26 mouse cellular contexts compared by ENCODE assay signal in the genomic region with DNA sequence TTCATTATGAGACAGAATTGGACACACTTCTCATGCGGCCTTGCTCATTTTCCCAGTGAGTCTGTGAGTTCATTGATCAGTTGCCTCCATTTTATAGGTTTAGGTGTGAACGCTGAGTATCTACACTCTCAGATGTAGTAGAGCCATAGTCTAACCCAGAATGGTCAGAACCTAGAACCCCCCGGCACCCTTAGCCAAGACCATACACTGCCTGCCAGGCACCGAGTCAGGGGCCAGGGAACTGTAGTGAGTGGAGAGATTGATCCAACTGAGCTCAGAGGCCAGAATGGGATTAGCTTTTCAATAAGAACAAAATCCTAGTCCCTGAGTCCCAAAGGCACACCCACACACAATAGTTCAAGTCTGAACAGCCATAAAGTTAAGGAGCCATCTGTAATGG.
A peak's percentile ranks its signal among the peaks of the same experiment; 100 is the strongest.
DNase-seq lines count a peak whose midpoint lies in the region; ATAC-seq and TF ChIP-seq lines count a peak whose summit lies in the region.
"Had no signal": no experiment of that assay in that cellular context is flagged by ENCODE, and none has a peak within 500 bp of the region (broad histone marks: within the 10 kb centered on the region; RNA-seq: fewer than 3 reads in every experiment).

No protein-coding gene starts in this region.

- 0 out of 2 replicates have a peak, but pooled peaks cover 5% of the 10 kb centered on the region for H3K36me3 ChIP-seq in kidney, embryonic 16.5 days (ENCODE audit: insufficient read depth, low read length)
- no peaks in the 10 kb centered on the region for H3K36me3 ChIP-seq in limb, embryonic 15.5 days
- no peaks in the 10 kb centered on the region for H3K36me3 ChIP-seq in forebrain, embryonic 11.5 days (ENCODE audit: control insufficient read depth, insufficient read depth, low read length)
- H3K36me3 ChIP-seq: embryonic facial prominence, embryonic 15.5 days; heart, embryonic 15.5 days; hindbrain, embryonic 13.5 days; liver, embryonic 12.5 days; midbrain, embryonic 13.5 days had no signal

- peak; percentile 19 for DNase-seq in gastrocnemius, postnatal 14 days
- no peak for DNase-seq in gastrocnemius, postnatal 10 days
- DNase-seq in kidney, adult 11 months = no peak
- DNase-seq in cerebellum, adult 9-10 months = no peak
- no peak for DNase-seq in forebrain, embryonic 11.5 days (ENCODE audit: low spot score)
- DNase-seq: adrenal gland, adult 2 months; cerebellum, adult 8-10 months; cerebellum, postnatal 36 days; left cerebral cortex, postnatal 4 days; liver, postnatal 0 days; right cerebral cortex, postnatal 25 days; spleen, adult 18-20 months had no signal

- intact Hi-C loops in gastrocnemius, postnatal 14 days (cut with DNase I; ENCODE audit: low total_unique reads) = no loop called here

- no peak overlapping the region for H3K4me3 ChIP-seq in kidney, embryonic 16.5 days (ENCODE audit: low read length)
- no peak overlapping the region for H3K4me3 ChIP-seq in embryonic fibroblast, embryonic 13.5 days (ENCODE audit: insufficient read depth, low read length)
- no peak overlapping the region for H3K4me3 ChIP-seq in limb, embryonic 15.5 days
- H3K4me3 ChIP-seq in forebrain, embryonic 11.5 days (ENCODE audit: low read depth, low read length) = no peak overlapping the region
- H3K4me3 ChIP-seq: embryonic facial prominence, embryonic 15.5 days; heart, embryonic 15.5 days; hindbrain, embryonic 13.5 days; layer of hippocampus, adult 2 months; liver, embryonic 12.5 days; midbrain, embryonic 13.5 days had no signal

- H3K4me1 ChIP-seq in kidney, embryonic 16.5 days (ENCODE audit: insufficient read depth, low read length) = peaks cover 23% of the 10 kb centered on the region
- peaks cover 24% of the 10 kb centered on the region for H3K4me1 ChIP-seq in embryonic fibroblast, embryonic 13.5 days (ENCODE audit: control insufficient read depth, insufficient read depth, low read length)
- H3K4me1 ChIP-seq in limb, embryonic 15.5 days = peaks cover 36% of the 10 kb centered on the region
- no peaks in the 10 kb centered on the region for H3K4me1 ChIP-seq in forebrain, embryonic 11.5 days (replicated peaks; ENCODE audit: control insufficient read depth, insufficient read depth, low read length)
- H3K4me1 ChIP-seq: liver, embryonic 12.5 days had no signal

- no peaks in the 10 kb centered on the region for H3K9me3 ChIP-seq in kidney, embryonic 16.5 days (ENCODE audit: low read length)
- H3K9me3 ChIP-seq in limb, embryonic 15.5 days = no peaks in the 10 kb centered on the region
- H3K9me3 ChIP-seq in forebrain, embryonic 11.5 days (ENCODE audit: control insufficient read depth, low read length) = no peaks in the 10 kb centered on the region; the same call in 1 of the 2 replicates
- H3K9me3 ChIP-seq: embryonic facial prominence, embryonic 15.5 days; heart, embryonic 15.5 days; hindbrain, embryonic 13.5 days; midbrain, embryonic 13.5 days had no signal

- no peak overlapping the region for H3K4me2 ChIP-seq in kidney, embryonic 16.5 days (replicated peaks; ENCODE audit: low read depth, low read length)
- no peak overlapping the region for H3K4me2 ChIP-seq in limb, embryonic 15.5 days
- H3K4me2 ChIP-seq in forebrain, embryonic 11.5 days (ENCODE audit: low read depth, low read length, severe bottlenecking) = no peak overlapping the region
- H3K4me2 ChIP-seq: liver, embryonic 12.5 days had no signal

- ATAC-seq in kidney, embryonic 16.5 days (ENCODE audit: low FRiP score, low TSS enrichment) = no peak
- ATAC-seq in limb, embryonic 15.5 days (ENCODE audit: insufficient number of reproducible peaks, low FRiP score, low TSS enrichment, low read depth) = no peak
- no peak for ATAC-seq in forebrain, embryonic 11.5 days (replicated peaks; ENCODE audit: low FRiP score)
- ATAC-seq: activated CD4-positive, CD25-positive, alpha-beta regulatory T cell, adult 4 months; forebrain, embryonic 14.5 days; intestine, embryonic 16.5 days; liver, embryonic 12.5 days; liver, postnatal 0 days; midbrain, embryonic 13.5 days had no signal

- TF ChIP-seq POLR2A in embryonic fibroblast, embryonic 13.5 days (IDR thresholded peaks at IDR 0.05; ENCODE audit: low read depth, low read length) = no peak

- no peak overlapping the region for H3K9ac ChIP-seq in kidney, embryonic 16.5 days (replicated peaks; ENCODE audit: low read length)
- H3K9ac ChIP-seq in limb, embryonic 15.5 days = no peak overlapping the region
- H3K9ac ChIP-seq in forebrain, embryonic 11.5 days (ENCODE audit: low read length) = no peak overlapping the region
- H3K9ac ChIP-seq: embryonic facial prominence, embryonic 15.5 days; heart, embryonic 15.5 days; liver, embryonic 12.5 days; liver, postnatal 0 days had no signal

- WGBS in kidney, embryonic 16.5 days = 90% methylated on average over 4 of the region's 4 CpGs
- WGBS in limb, embryonic 15.5 days = 62% methylated on average over 4 of the region's 4 CpGs
- WGBS in forebrain, embryonic 11.5 days = 84% methylated on average over 4 of the region's 4 CpGs

- peak overlapping the region; percentile 13; the same call in 1 of the 2 replicates for H3K27ac ChIP-seq in kidney, embryonic 16.5 days (ENCODE audit: low read length)
- H3K27ac ChIP-seq in embryonic fibroblast, embryonic 13.5 days (ENCODE audit: insufficient read depth, low read length) = peak overlapping the region; percentile 94
- H3K27ac ChIP-seq in limb, embryonic 15.5 days = peak overlapping the region; percentile 28; the same call in 1 of the 2 replicates
- no peak overlapping the region for H3K27ac ChIP-seq in forebrain, embryonic 11.5 days (ENCODE audit: low read depth, low read length)
- H3K27ac ChIP-seq: layer of hippocampus, adult 2 months; liver, embryonic 12.5 days; macrophage had no signal

- TF ChIP-seq CTCF in embryonic fibroblast, embryonic 13.5 days (IDR thresholded peaks at IDR 0.05; ENCODE audit: borderline replicate concordance, insufficient read depth, low read length) = no peak

- no peaks in the 10 kb centered on the region for H3K27me3 ChIP-seq in kidney, embryonic 16.5 days (ENCODE audit: insufficient read depth, low read length)
- no peaks in the 10 kb centered on the region for H3K27me3 ChIP-seq in limb, embryonic 15.5 days
- H3K27me3 ChIP-seq in forebrain, embryonic 11.5 days (ENCODE audit: control insufficient read depth, insufficient read depth, low read length) = no peaks in the 10 kb centered on the region
- H3K27me3 ChIP-seq: CH12.LX; embryonic facial prominence, embryonic 15.5 days; heart, embryonic 15.5 days; hindbrain, embryonic 13.5 days; liver, embryonic 12.5 days; midbrain, embryonic 13.5 days had no signal
